Mouse (Mus musculus): ENCODE data around the gene Dnajc15.

DNA sequence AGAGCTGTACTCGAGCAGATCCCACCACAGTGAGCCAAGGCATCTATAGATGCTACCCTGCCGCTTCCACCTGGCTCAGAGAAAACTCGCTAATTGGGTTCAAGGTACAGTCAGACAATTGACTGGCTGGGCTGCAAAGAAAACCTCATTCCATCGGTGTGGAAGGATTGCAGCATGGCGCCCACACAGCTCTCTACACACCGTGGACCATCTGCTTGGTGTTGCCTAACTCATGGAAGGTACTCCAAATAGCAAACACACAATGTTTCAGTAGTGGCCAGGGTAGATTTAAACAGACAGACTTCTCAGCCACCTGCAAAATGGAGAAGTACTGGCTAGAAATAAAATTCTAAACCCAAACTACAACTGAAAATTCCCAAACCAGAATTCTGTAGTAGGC, 57.4 kb downstream of the Dnajc15 start:
- TF ChIP-seq CTCF (IDR thresholded peaks at IDR 0.05; ENCODE audit: low read depth, low read length) (no peak), TAL1 (conservative IDR thresholded peaks at IDR 0.05; ENCODE audit: low read depth, low read length) (no peak), POLR2AphosphoS5 (IDR thresholded peaks at IDR 0.05; ENCODE audit: insufficient replicate concordance, low read depth, low read length) (no peak), GATA1 (IDR thresholded peaks at IDR 0.05; ENCODE audit: borderline replicate concordance, low read length) (no peak), GATA2 (IDR thresholded peaks at IDR 0.05; ENCODE audit: borderline replicate concordance, low read depth, low read length) (no peak)

Data from G1E (cell line).